Mouse (Mus musculus) inflammation-experienced regulatory T-cells, adult 6 months (primary cell): ENCODE results near the gene Cpeb3. TPM values are rescaled to one million over a fixed set of nuclear protein-coding genes. Genes with fewer than 3 reads are reported as not detected.
"Not testable (repeated sequence)": the region's sequence is repeated elsewhere in the genome, so short reads cannot be mapped to it uniquely, and the experiment has no call there.

Experiments used
- ATAC-seq: one replicate; pipeline ENCODE4 v1.8.0; 2017
- polyA plus RNA-seq, 3 experiments: library from polyadenylated mRNA; unstranded; fragments of 100-300 nt; shearing (Covaris generic); gene quantifications; one replicate each; pipeline ENCODE4 v1.2.1; 2017

Gene Cpeb3
- polyA plus RNA-seq: not detected

GRCm38 (mm10) chr19:37208176-37208755 lies at the start of gene Cpeb3:
Gene Cpeb3, minus strand, starts transcription at chr19:37208601.
- ATAC-seq: peak; percentile 22

- no peak for ATAC-seq
Measured at GRCm38 (mm10) chr19:37255321-37255720, 46.9 kb upstream of the Cpeb3 start.

- ATAC-seq: no peak
Measured at GRCm38 (mm10) chr19:37252104-37252503, 43.7 kb upstream of the Cpeb3 start.

GRCm38 (mm10) chr19:37248199-37248598 lies 39.8 kb upstream of the Cpeb3 start:
- no peak for ATAC-seq

GRCm38 (mm10) chr19:37246859-37247258 lies 38.5 kb upstream of the Cpeb3 start:
- ATAC-seq: no peak

GRCm38 (mm10) chr19:37242707-37243106 lies 34.3 kb upstream of the Cpeb3 start:
- ATAC-seq: no peak

GRCm38 (mm10) chr19:37241201-37241600 lies 32.8 kb upstream of the Cpeb3 start:
- no peak for ATAC-seq

GRCm38 (mm10) chr19:37239096-37239495 lies 30.7 kb upstream of the Cpeb3 start:
- ATAC-seq: no peak

GRCm38 (mm10) chr19:37238651-37239050 lies 30.2 kb upstream of the Cpeb3 start:
- ATAC-seq: no peak

- ATAC-seq: no peak
Measured at GRCm38 (mm10) chr19:37237712-37238437, 29.5 kb upstream of the Cpeb3 start.

- ATAC-seq: no peak
Measured at GRCm38 (mm10) chr19:37237306-37237705, 28.9 kb upstream of the Cpeb3 start.

GRCm38 (mm10) chr19:37235818-37236217 lies 27.4 kb upstream of the Cpeb3 start:
- no peak for ATAC-seq

GRCm38 (mm10) chr19:37233561-37234539 lies 25.4 kb upstream of the Cpeb3 start:
- ATAC-seq: no peak

GRCm38 (mm10) chr19:37232598-37232997 lies 24.2 kb upstream of the Cpeb3 start:
- ATAC-seq: not testable (repeated sequence)

- ATAC-seq: no peak
Measured at GRCm38 (mm10) chr19:37225197-37225862, 16.9 kb upstream of the Cpeb3 start.

GRCm38 (mm10) chr19:37214711-37215110 lies 6.3 kb upstream of the Cpeb3 start:
- no peak for ATAC-seq

- no peak for ATAC-seq
Measured at GRCm38 (mm10) chr19:37211416-37211815, 3.0 kb upstream of the Cpeb3 start.

GRCm38 (mm10) chr19:37210457-37210856 lies 2.1 kb upstream of the Cpeb3 start:
- no peak for ATAC-seq

GRCm38 (mm10) chr19:37209467-37210128 lies 1.2 kb upstream of the Cpeb3 start:
- no peak for ATAC-seq

- ATAC-seq: no peak
Measured at GRCm38 (mm10) chr19:37208986-37209385, 585 bp upstream of the Cpeb3 start.

- peak; percentile 90 for ATAC-seq
Measured at GRCm38 (mm10) chr19:37207303-37208175, 862 bp downstream of the Cpeb3 start, which contains the start of gene March5. Gene March5, plus strand, starts transcription at chr19:37207543.
